Mouse (Mus musculus) neural tube, embryonic 15.5 days (tissue): ENCODE data around the gene Six1. TPM values are rescaled to one million over a fixed set of nuclear protein-coding genes. Genes with fewer than 3 reads are reported as not detected.
"Not testable (repeated sequence)": the region's sequence is repeated elsewhere in the genome, so short reads cannot be mapped to it uniquely, and the experiment has no call there.

Experiments
- ATAC-seq: fragments of 200-750 bp; cut with Nextera tagmentation; 2 replicates; pipeline ENCODE4 v1.8.0; 2017; ENCODE audit warnings: mild to moderate bottlenecking, moderate TSS enrichment, moderate library complexity; ENCODE audit not compliant: low FRiP score
- H3K27ac ChIP-seq: fragments of 300-500 bp; sonication (generic); replicated peaks from 2 replicates; pipeline ENCODE4 v1.5.1; 2015; ENCODE audit warnings: mild to moderate bottlenecking, inconsistent platforms
- H3K27me3 ChIP-seq: fragments of 300-500 bp; sonication (generic); replicated peaks from 2 replicates; pipeline ENCODE4 v1.6.1; 2015; ENCODE audit warnings: inconsistent platforms
- H3K36me3 ChIP-seq: fragments of 300-500 bp; sonication (generic); 2 replicates; pipeline ENCODE4 v1.6.1; 2015; ENCODE audit warnings: inconsistent platforms
- H3K4me1 ChIP-seq: fragments of 300-500 bp; sonication (generic); 2 replicates; pipeline ENCODE4 v1.6.1; 2015; ENCODE audit warnings: inconsistent platforms
- H3K4me2 ChIP-seq: fragments of 300-500 bp; sonication (generic); 2 replicates; pipeline ENCODE4 v1.6.1; 2015; ENCODE audit warnings: inconsistent platforms, mild to moderate bottlenecking, moderate library complexity
- H3K4me3 ChIP-seq: fragments of 300-500 bp; sonication (generic); replicated peaks from 2 replicates; pipeline ENCODE4 v1.5.1; 2015; ENCODE audit warnings: mild to moderate bottlenecking, inconsistent platforms
- H3K9ac ChIP-seq: fragments of 300-500 bp; sonication (generic); replicated peaks from 2 replicates; pipeline ENCODE4 v1.6.1; 2015; ENCODE audit warnings: mild to moderate bottlenecking, inconsistent platforms
- H3K9me3 ChIP-seq: fragments of 300-500 bp; sonication (generic); replicated peaks from 2 replicates; pipeline ENCODE4 v1.6.1; 2016; ENCODE audit warnings: inconsistent platforms
- WGBS: fragments of 180-500 bp; shearing (Covaris S2); methylation state at CpG from one replicate; pipeline ENCODE4 v1.1.7; 2015; ENCODE audit warnings: mixed read lengths; 5-methylcytosine and 5-hydroxymethylcytosine counted together
- polyA plus RNA-seq: library from polyadenylated mRNA; unstranded; fragments of >200 nt; fragmentation: Nextera tagmentation; extraction: Ambion mirVana; gene quantifications from 2 replicates; pipeline ENCODE4 v1.2.1, GENCODE M21; 2015

Six1 gene
- polyA plus RNA-seq, 1 experiment from 2014 or later = 2.8 TPM

- ATAC-seq = no peak
- Histone ChIP-seq H3K36me3 (no peaks in the 10 kb centered on the region), H3K27me3 (no peaks in the 10 kb centered on the region), H3K4me1 (no peaks in the 10 kb centered on the region), H3K27ac (no peak overlapping the region), H3K9me3 (no peaks in the 10 kb centered on the region), H3K4me2 (no peak overlapping the region), H3K4me3 (no peak overlapping the region), H3K9ac (no peak overlapping the region)
- WGBS = 81% methylated on average over 4 of the region's 4 CpGs
Measured at GRCm38 (mm10) chr12:73018838-73019237, 34.8 kb downstream of the Six1 start.

- Histone ChIP-seq H3K9ac (no peak overlapping the region), H3K36me3 (no peaks in the 10 kb centered on the region), H3K4me1 (no peaks in the 10 kb centered on the region), H3K27ac (no peak overlapping the region), H3K27me3 (no peaks in the 10 kb centered on the region), H3K9me3 (no peaks in the 10 kb centered on the region), H3K4me2 (no peak overlapping the region), H3K4me3 (no peak overlapping the region)
- WGBS = 91% methylated on average over 4 of the region's 4 CpGs
- ATAC-seq = no peak
Measured at GRCm38 (mm10) chr12:73016171-73016570, 37.5 kb downstream of the Six1 start.

- Histone ChIP-seq H3K9ac (no peak overlapping the region), H3K9me3 (no peaks in the 10 kb centered on the region), H3K4me2 (no peak overlapping the region), H3K27me3 (no peaks in the 10 kb centered on the region), H3K36me3 (no peaks in the 10 kb centered on the region), H3K4me3 (no peak overlapping the region), H3K27ac (no peak overlapping the region), H3K4me1 (no peaks in the 10 kb centered on the region)
- no peak for ATAC-seq
- WGBS = 79% methylated on average over 4 of the region's 4 CpGs
Measured at GRCm38 (mm10) chr12:73014311-73014710, 39.4 kb downstream of the Six1 start.

DNA sequence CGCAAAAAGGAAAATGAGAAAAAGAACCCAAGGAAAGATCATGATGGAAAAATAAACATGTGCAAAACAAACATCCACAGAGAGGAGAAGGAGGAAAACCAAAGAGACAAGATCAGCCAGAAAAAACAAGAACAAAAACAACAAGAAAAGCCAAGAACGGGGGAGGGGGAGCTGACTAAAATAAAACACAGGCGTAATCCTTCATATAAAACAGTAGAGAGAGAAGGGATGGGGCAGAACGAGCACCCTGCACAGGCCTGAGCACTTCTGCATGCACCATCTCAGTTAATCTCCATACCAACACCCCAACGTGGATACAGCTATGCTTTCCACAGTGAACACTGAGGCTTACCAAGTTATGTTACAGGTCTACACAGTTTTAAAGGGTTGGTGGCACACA lies 40.9 kb downstream of the Six1 start:
- no peak for ATAC-seq
- WGBS = 76% methylated on average over 5 of the region's 5 CpGs
- Histone ChIP-seq H3K27ac (no peak overlapping the region), H3K9me3 (no peaks in the 10 kb centered on the region), H3K4me2 (no peak overlapping the region), H3K9ac (no peak overlapping the region), H3K4me1 (no peaks in the 10 kb centered on the region), H3K27me3 (no peaks in the 10 kb centered on the region), H3K4me3 (no peak overlapping the region), H3K36me3 (no peaks in the 10 kb centered on the region)

DNA sequence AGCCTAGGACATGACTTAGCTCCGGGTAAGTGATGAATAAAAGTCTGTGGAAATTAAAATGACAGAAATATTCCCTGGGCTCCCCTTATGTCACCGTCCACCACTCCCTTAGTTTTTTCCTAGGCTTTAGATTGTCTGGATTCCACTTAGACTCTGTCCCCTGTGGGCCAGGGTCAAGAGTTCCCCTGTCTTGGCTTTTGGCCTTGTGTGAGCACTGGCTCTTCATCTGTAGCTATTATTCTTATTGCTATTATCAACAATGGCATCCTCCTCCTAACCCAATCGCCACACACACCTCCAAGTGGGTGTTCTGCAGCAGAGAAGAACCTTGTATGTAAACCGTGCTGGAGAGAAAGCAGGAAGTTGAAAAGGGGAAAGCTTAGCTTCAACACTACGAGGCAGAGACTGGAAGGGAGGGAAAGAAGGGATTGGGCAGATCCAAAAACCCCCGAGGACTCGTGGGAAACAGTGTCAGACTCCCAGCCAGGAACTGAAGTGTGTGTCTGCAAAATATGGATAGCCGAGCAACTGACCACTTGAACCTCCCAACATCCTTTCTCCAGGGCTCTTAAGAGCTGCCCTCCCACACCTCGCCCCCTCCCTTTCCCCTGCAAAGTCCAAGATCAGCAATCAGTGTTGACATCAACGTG lies 41.4 kb downstream of the Six1 start:
- no peak overlapping the region for H3K4me3 ChIP-seq
- H3K36me3 ChIP-seq = no peaks in the 10 kb centered on the region
- no peaks in the 10 kb centered on the region for H3K27me3 ChIP-seq
- no peak overlapping the region for H3K4me2 ChIP-seq
- H3K9ac ChIP-seq = no peak overlapping the region
- H3K9me3 ChIP-seq = no peaks in the 10 kb centered on the region
- no peak overlapping the region for H3K27ac ChIP-seq
- ATAC-seq = no peak
- WGBS = 66% methylated on average over 10 of the region's 10 CpGs
- no peaks in the 10 kb centered on the region for H3K4me1 ChIP-seq

DNA sequence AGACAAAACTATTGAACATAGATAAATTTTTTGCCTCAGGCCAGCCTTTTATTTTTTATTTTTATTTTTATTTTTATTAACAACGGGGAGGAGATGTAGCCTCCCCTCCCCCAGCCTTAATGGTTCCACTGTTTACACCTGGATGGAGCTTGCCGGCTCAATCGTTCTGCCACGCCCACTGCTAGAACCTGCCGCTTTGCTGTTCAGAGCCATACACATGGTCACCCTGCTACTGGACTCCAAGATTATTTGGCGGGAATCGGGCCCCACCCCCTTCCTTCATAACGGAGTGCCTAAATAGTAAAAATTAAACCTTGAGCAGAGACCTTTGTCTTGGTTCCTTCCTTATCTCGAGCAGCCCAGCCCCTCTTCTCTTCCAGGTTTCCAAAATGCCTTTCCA lies 50.8 kb downstream of the Six1 start:
- H3K36me3 ChIP-seq, H3K9ac ChIP-seq, H3K4me1 ChIP-seq, H3K27ac ChIP-seq, H3K4me3 ChIP-seq, ATAC-seq, H3K27me3 ChIP-seq, H3K4me2 ChIP-seq, H3K9me3 ChIP-seq: not testable (repeated sequence)
- 46% methylated on average over 9 of the region's 9 CpGs for WGBS

DNA sequence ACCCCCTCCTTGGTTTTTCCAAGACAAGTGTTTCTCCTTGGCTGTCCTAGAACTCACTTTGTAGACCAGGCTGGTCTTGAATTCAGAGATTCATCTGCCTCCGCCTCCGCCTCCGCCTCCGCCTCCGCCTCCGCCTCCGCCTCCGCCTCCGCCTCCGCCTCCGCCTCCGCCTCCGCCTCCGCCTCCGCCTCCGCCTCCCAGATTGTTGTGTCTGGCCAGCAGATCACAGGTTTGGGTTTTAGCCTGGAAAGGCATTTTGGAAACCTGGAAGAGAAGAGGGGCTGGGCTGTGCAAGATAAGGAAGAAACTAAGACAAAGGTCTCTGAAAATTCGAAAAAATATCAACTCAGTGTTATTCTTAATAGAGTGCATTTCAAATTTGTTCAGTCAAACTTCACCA lies 51.4 kb downstream of the Six1 start:
- not testable (repeated sequence) for H3K27me3 ChIP-seq, H3K4me1 ChIP-seq, ATAC-seq, H3K27ac ChIP-seq, H3K9ac ChIP-seq, H3K4me2 ChIP-seq, H3K4me3 ChIP-seq, H3K36me3 ChIP-seq, H3K9me3 ChIP-seq
- WGBS = 60% methylated on average over 17 of the region's 17 CpGs

DNA sequence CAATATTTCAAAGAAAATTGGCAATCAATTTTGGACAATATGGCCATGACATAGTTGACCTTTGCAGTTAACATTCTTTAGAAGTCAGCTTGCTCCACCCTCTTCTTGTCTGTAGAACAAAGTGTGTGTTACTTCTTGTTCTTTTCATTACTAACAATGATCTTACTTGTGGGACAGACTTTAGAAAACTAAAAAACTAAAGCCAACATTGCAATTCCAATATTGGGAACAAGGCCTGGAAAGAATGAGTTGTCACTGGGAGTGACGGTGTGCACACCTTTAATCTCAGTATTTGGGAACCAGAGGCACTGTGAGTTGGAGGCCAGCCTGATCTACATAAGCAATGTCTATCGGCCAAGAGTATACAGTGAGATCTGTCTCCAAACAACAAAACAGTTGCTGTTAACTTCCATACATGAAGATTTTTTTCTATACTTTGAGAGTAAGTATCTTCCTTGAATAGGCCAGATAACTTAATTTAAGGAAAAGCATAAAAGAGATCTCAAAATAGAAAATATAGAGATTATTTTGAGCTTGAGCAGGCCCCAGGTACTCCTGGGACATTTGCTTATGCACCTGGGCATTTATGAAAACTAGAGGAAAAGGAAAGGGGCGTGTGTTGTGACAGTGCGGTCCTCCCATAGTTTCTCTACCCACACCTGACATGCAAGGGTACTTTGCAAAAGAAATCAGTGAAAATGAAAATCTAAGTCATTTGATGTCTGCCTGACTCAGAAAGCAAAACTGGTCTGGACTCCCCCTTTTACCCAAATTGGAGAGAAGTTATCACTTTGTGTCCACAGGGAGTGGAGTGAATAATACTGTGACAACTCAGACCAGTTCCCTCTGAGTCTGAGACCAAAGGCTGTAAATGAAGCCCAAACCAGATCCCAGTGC lies 55.3 kb downstream of the Six1 start:
- no peak overlapping the region for H3K27ac ChIP-seq
- no peaks in the 10 kb centered on the region; the same call in 1 of the 2 replicates for H3K27me3 ChIP-seq
- H3K4me2 ChIP-seq = no peak overlapping the region
- H3K4me3 ChIP-seq = no peak overlapping the region
- H3K9ac ChIP-seq = no peak overlapping the region
- H3K4me1 ChIP-seq = no peaks in the 10 kb centered on the region
- no peak for ATAC-seq
- H3K9me3 ChIP-seq = no peaks in the 10 kb centered on the region
- 89% methylated on average over 4 of the region's 4 CpGs for WGBS
- H3K36me3 ChIP-seq = no peaks in the 10 kb centered on the region

- no peak overlapping the region for H3K27ac ChIP-seq
- H3K9ac ChIP-seq = no peak overlapping the region
- no peaks in the 10 kb centered on the region for H3K4me1 ChIP-seq
- ATAC-seq = no peak
- H3K4me2 ChIP-seq = no peak overlapping the region
- no peaks in the 10 kb centered on the region for H3K36me3 ChIP-seq
- no peak overlapping the region for H3K4me3 ChIP-seq
- 97% methylated on average over 3 of the region's 3 CpGs for WGBS
- no peaks in the 10 kb centered on the region for H3K9me3 ChIP-seq
- no peaks in the 10 kb centered on the region; the same call in 1 of the 2 replicates for H3K27me3 ChIP-seq
Measured at GRCm38 (mm10) chr12:72996646-72997045, 57.0 kb downstream of the Six1 start.

Other genes starting within 250 kb of the Six1 start
- not detected in 2 replicates for gene Six6, start 114.0 kb downstream of the Six1 start, polyA plus RNA-seq
- gene 4930447C04Rik, start 113.1 kb downstream of the Six1 start, polyA plus RNA-seq = 7.4 and 9.7 TPM in 2 replicates
- gene Six4, start 59.6 kb upstream of the Six1 start, polyA plus RNA-seq = 0.54 and 1.3 TPM in 2 replicates
- 17.0 and 21.4 TPM in 2 replicates for gene Mnat1, start 69.8 kb upstream of the Six1 start, polyA plus RNA-seq
- gene Trmt5, start 232.8 kb upstream of the Six1 start, polyA plus RNA-seq = 15.3 and 16.6 TPM in 2 replicates
- 10.3 and 11.3 TPM in 2 replicates for gene Slc38a6, start 232.9 kb upstream of the Six1 start, polyA plus RNA-seq